Comparison of ENCODE assay signal across 20 mouse cellular contexts in the genomic region with DNA sequence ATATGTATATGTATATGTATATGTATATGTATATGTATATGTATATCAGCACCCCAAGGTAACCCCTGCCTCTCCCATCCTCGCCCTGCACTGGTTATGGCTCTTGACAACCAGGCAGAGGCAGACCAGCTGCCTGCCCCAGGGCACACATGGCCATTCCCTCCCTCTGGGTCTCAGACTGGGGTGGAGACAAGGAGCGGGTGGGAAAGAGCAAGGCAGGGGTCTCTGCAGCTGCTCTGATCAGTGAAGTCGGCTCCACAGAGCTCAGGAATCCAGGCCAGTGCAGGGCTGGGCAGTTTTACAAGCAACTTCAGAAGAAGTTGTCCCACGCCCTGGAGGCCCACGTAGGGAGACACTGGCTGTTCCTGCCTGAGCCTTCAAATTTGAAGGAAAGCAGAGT. TPM values are rescaled to one million over a fixed set of nuclear protein-coding genes. Genes with fewer than 3 reads are reported as not detected.
DNase-seq lines count a peak whose midpoint lies in the region; ATAC-seq and TF ChIP-seq lines count a peak whose summit lies in the region.
"Had no signal": no experiment of that assay in that cellular context is flagged by ENCODE, and none has a peak within 500 bp of the region (broad histone marks: within the 10 kb centered on the region; RNA-seq: fewer than 3 reads in every experiment).

No protein-coding gene starts in this region.

- no peak overlapping the region for H3ac ChIP-seq in myocyte (ENCODE audit: control insufficient read depth, insufficient read length)

- H3K4me2 ChIP-seq in intestine, embryonic 15.5 days (replicated peaks) = no peak overlapping the region
- no peak overlapping the region for H3K4me2 ChIP-seq in intestine, postnatal 0 days (replicated peaks; ENCODE audit: low read depth)
- H3K4me2 ChIP-seq in embryonic facial prominence, embryonic 14.5 days (ENCODE audit: low read depth, low read length) = no peak overlapping the region
- H3K4me2 ChIP-seq in myocyte (ENCODE audit: low read depth) = no peak overlapping the region
- H3K4me2 ChIP-seq: hindbrain, embryonic 12.5 days had no signal

- H3K27me3 ChIP-seq in intestine, embryonic 15.5 days (replicated peaks) = no peaks in the 10 kb centered on the region
- H3K27me3 ChIP-seq in intestine, postnatal 0 days (replicated peaks; ENCODE audit: control insufficient read depth, insufficient read depth, low read length) = no peaks in the 10 kb centered on the region
- no peaks in the 10 kb centered on the region for H3K27me3 ChIP-seq in embryonic facial prominence, embryonic 14.5 days (replicated peaks; ENCODE audit: control insufficient read depth, insufficient read depth, low read length)
- no peaks in the 10 kb centered on the region for H3K27me3 ChIP-seq in limb, embryonic 10.5 days (ENCODE audit: low read depth, poor library complexity, severe bottlenecking)
- H3K27me3 ChIP-seq in myocyte (ENCODE audit: control insufficient read depth, insufficient read depth, insufficient read length) = no peaks in the 10 kb centered on the region
- H3K27me3 ChIP-seq: hindbrain, embryonic 12.5 days had no signal

- ATAC-seq in intestine, embryonic 15.5 days = 0 out of 2 replicates have a peak, but pooled peaks have one; percentile 36
- no peak for ATAC-seq in intestine, postnatal 0 days
- peak; percentile 58; the same call in 1 of the 2 replicates for ATAC-seq in embryonic facial prominence, embryonic 14.5 days (ENCODE audit: low read depth)
- ATAC-seq: forebrain, embryonic 16.5 days; midbrain, embryonic 16.5 days had no signal

- no peak overlapping the region for H3K27ac ChIP-seq in intestine, embryonic 15.5 days
- H3K27ac ChIP-seq in intestine, postnatal 0 days (ENCODE audit: low read depth, low read length) = no peak overlapping the region
- H3K27ac ChIP-seq in embryonic facial prominence, embryonic 14.5 days (replicated peaks; ENCODE audit: low read depth, low read length) = peak overlapping the region; percentile 84
- H3K27ac ChIP-seq in limb, embryonic 10.5 days = peak overlapping the region; percentile 42; the same call in 1 of the 2 replicates
- H3K27ac ChIP-seq: hindbrain, embryonic 12.5 days; midbrain, embryonic 10.5 days had no signal

- no peak overlapping the region for H3K9ac ChIP-seq in intestine, embryonic 15.5 days
- no peak overlapping the region for H3K9ac ChIP-seq in intestine, postnatal 0 days (ENCODE audit: low read depth, low read length)
- no peak overlapping the region for H3K9ac ChIP-seq in embryonic facial prominence, embryonic 14.5 days (ENCODE audit: low read depth, low read length)
- H3K9ac ChIP-seq: hindbrain, embryonic 12.5 days had no signal

- H3K36me3 ChIP-seq in intestine, embryonic 15.5 days = no peaks in the 10 kb centered on the region
- H3K36me3 ChIP-seq in intestine, postnatal 0 days (ENCODE audit: control insufficient read depth, insufficient read depth) = no peaks in the 10 kb centered on the region
- H3K36me3 ChIP-seq in embryonic facial prominence, embryonic 14.5 days (ENCODE audit: control insufficient read depth, insufficient read depth, low read length) = no peaks in the 10 kb centered on the region
- H3K36me3 ChIP-seq in limb, embryonic 10.5 days = no peaks in the 10 kb centered on the region
- no peaks in the 10 kb centered on the region for H3K36me3 ChIP-seq in myocyte (ENCODE audit: control insufficient read depth, insufficient read depth)
- H3K36me3 ChIP-seq: hindbrain, embryonic 12.5 days; midbrain, embryonic 10.5 days had no signal

- WGBS in intestine, embryonic 15.5 days = 41% methylated on average over 5 of the region's 5 CpGs
- WGBS in intestine, postnatal 0 days = 54% methylated on average over 5 of the region's 5 CpGs
- WGBS in embryonic facial prominence, embryonic 14.5 days = 58% methylated on average over 5 of the region's 5 CpGs
- 38% methylated on average over 5 of the region's 5 CpGs for WGBS in limb, embryonic 10.5 days

- H3K79me2 ChIP-seq in myocyte (ENCODE audit: control insufficient read depth, insufficient read depth) = no peaks in the 10 kb centered on the region

- no peak overlapping the region for H3K4me3 ChIP-seq in intestine, embryonic 15.5 days (replicated peaks)
- no peak overlapping the region for H3K4me3 ChIP-seq in intestine, postnatal 0 days (ENCODE audit: low read depth, low read length)
- no peak overlapping the region for H3K4me3 ChIP-seq in embryonic facial prominence, embryonic 14.5 days (ENCODE audit: low read depth, low read length)
- H3K4me3 ChIP-seq in limb, embryonic 10.5 days = no peak overlapping the region
- H3K4me3 ChIP-seq in myocyte = no peak overlapping the region
- H3K4me3 ChIP-seq: hindbrain, embryonic 12.5 days; midbrain, embryonic 10.5 days had no signal

- TF ChIP-seq CTCF in intestine, postnatal 0 days (IDR thresholded peaks at IDR 0.05; ENCODE audit: low read depth) = no peak

- TF ChIP-seq POLR2A in myocyte (IDR thresholded peaks at IDR 0.05; ENCODE audit: insufficient read length, low read depth) = no peak

- H3K4me1 ChIP-seq in intestine, embryonic 15.5 days (replicated peaks) = 0 out of 2 replicates have a peak, but pooled peaks cover 3% of the 10 kb centered on the region
- H3K4me1 ChIP-seq in intestine, postnatal 0 days (replicated peaks; ENCODE audit: control insufficient read depth, insufficient read depth, low read length) = no peaks in the 10 kb centered on the region
- H3K4me1 ChIP-seq in embryonic facial prominence, embryonic 14.5 days (ENCODE audit: control insufficient read depth, insufficient read depth, low read length) = peaks cover 20% of the 10 kb centered on the region
- H3K4me1 ChIP-seq in limb, embryonic 10.5 days = peaks cover 17% of the 10 kb centered on the region

- peak; percentile 65 for DNase-seq in embryonic facial prominence, embryonic 14.5 days (ENCODE audit: low spot score)
- DNase-seq in limb, embryonic 10.5 days (ENCODE audit: low spot score) = no peak
- no peak for DNase-seq in cerebellum, adult 8-10 months
- no peak for DNase-seq in embryo, embryonic 9.5 days (ENCODE audit: extremely low spot score)
- DNase-seq in adrenal gland, adult (ENCODE audit: inconsistent age in 2 of 2, low spot score in 1 of 2) = no peak
- DNase-seq: cerebellum, adult 11 months; cerebellum, postnatal 14 days; gastrocnemius, postnatal 14 days; heart, adult 18-20 months; kidney, adult 9 months; layer of hippocampus, postnatal 36 days; lung, postnatal 10 days; thymus, postnatal 25 days had no signal

- no peaks in the 10 kb centered on the region for H3K9me3 ChIP-seq in intestine, embryonic 15.5 days
- no peaks in the 10 kb centered on the region for H3K9me3 ChIP-seq in intestine, postnatal 0 days (ENCODE audit: control insufficient read depth)
- peaks cover 4% of the 10 kb centered on the region; the same call in 1 of the 2 replicates for H3K9me3 ChIP-seq in embryonic facial prominence, embryonic 14.5 days (ENCODE audit: control insufficient read depth, low read length)
- H3K9me3 ChIP-seq in limb, embryonic 10.5 days (replicated peaks) = no peaks in the 10 kb centered on the region

TF ChIP-seq in myocyte, 11 proteins besides CTCF, POLR2A, EP300 and RAD21:
- TF ChIP-seq USF1 (IDR thresholded peaks at IDR 0.05; ENCODE audit: low read depth) (no peak), POLR2AphosphoS2 (IDR thresholded peaks at IDR 0.05; ENCODE audit: insufficient read length, low read depth) (no peak), MYOG (IDR thresholded peaks at IDR 0.05; ENCODE audit: control insufficient read depth in 1 of 3, insufficient read depth in 1 of 3, insufficient read length in 2 of 3, low read depth in 2 of 3) (peak in 2 of 3 experiments; percentile 56 to 87), MYOD1 (IDR thresholded peaks at IDR 0.05; ENCODE audit: control insufficient read depth in 1 of 3, insufficient read length in 2 of 3, low read depth in 2 of 3) (peak in 2 of 3 experiments; percentile 69 to 88)

RNA-seq across cellular contexts. Expression of gene Gpc1, which starts 17.1 kb away (rescaled TPM):
- polyA plus RNA-seq in intestine, embryonic 15.5 days (2015; fragmentation: Nextera tagmentation; extraction: Ambion mirVana) = 36.8 and 37.7 TPM in 2 replicates
- 8.1 and 8.5 TPM in 2 replicates for polyA plus RNA-seq in intestine, postnatal 0 days (2015; fragmentation: Nextera tagmentation; extraction: Ambion mirVana)
- 93.3 and 104 TPM in 2 replicates for polyA plus RNA-seq in embryonic facial prominence, embryonic 14.5 days (2014; fragmentation: Nextera tagmentation; extraction: Ambion mirVana)
- 82.0 and 87.4 TPM in 2 replicates for polyA plus RNA-seq in limb, embryonic 10.5 days (2016; fragmentation: Nextera tagmentation; extraction: Ambion mirVana)
- 930 TPM for polyA plus RNA-seq in myocyte (2012; fragmentation: generic; extraction: Trizol)

Comparison
In these comparisons a context has a peak if more than half of its experiments do, and no peak if none do; other contexts are left out.
1. H3K27ac ChIP-seq: peak in embryonic facial prominence, embryonic 14.5 days (single experiment) and limb, embryonic 10.5 days (single experiment); none in intestine, embryonic 15.5 days (single experiment) and intestine, postnatal 0 days (single experiment).